8 mouse cellular contexts compared by ENCODE assay signal in the genomic region with DNA sequence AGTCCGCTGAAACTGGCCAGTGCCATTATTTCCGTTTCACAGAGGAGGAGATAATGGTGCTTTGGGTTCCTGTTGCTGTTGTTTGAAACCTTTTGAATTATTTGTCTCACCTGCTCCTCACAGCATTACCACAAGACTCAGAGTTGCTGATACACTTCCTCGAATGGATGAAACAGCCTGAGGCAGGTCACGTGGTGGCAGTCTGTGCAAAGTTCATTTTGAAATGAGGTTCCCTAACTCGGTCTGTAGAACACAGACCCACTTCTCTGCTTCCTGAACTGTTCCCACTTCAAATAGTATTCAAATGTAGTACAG. TPM values are rescaled to one million over a fixed set of nuclear protein-coding genes. Genes with fewer than 3 reads are reported as not detected.
DNase-seq lines count a peak whose midpoint lies in the region; ATAC-seq lines count a peak whose summit lies in the region.

No protein-coding gene starts in this region.

- H3K27ac ChIP-seq in heart, embryonic 13.5 days (replicated peaks): peak overlapping the region; percentile 53

- ATAC-seq in heart, embryonic 13.5 days (ENCODE audit: extremely low read depth, insufficient number of reproducible peaks, low FRiP score, low TSS enrichment): no peak
- peak; percentile 47 for ATAC-seq in megakaryocyte, adult 5-6 weeks (ENCODE audit: poor library complexity, severe bottlenecking)

- H3K36me3 ChIP-seq in heart, embryonic 13.5 days: no peaks in the 10 kb centered on the region

- peaks cover 13% of the 10 kb centered on the region for H3K4me1 ChIP-seq in heart, embryonic 13.5 days

- DNase-seq in adrenal gland, postnatal 10 days: peak; percentile 38
- DNase-seq in adrenal gland, postnatal 4 days (ENCODE audit: low spot score in 2 of 2): no peak
- peak; percentile 8 for DNase-seq in adrenal gland, postnatal 25 days
- peak; percentile 84 to 85 for DNase-seq in kidney, postnatal 25 days
- DNase-seq in testis, postnatal 14 days (ENCODE audit: low spot score): peak; percentile 6
- DNase-seq in layer of hippocampus, postnatal 14 days (ENCODE audit: low spot score in 2 of 2): no peak

- peak overlapping the region; percentile 87 for H3K4me2 ChIP-seq in heart, embryonic 13.5 days

- H3K27me3 ChIP-seq in heart, embryonic 13.5 days (replicated peaks): peaks cover 9% of the 10 kb centered on the region; the same call in 1 of the 2 replicates

- H3K9ac ChIP-seq in heart, embryonic 13.5 days: peak overlapping the region; percentile 79

- WGBS in heart, embryonic 13.5 days: 16% methylated on average over 5 of the region's 5 CpGs

- peak overlapping the region; percentile 62 for H3K4me3 ChIP-seq in heart, embryonic 13.5 days

- H3K9me3 ChIP-seq in heart, embryonic 13.5 days: no peaks in the 10 kb centered on the region

RNA-seq across cellular contexts. Expression of gene Plcxd2, which starts 0.8 kb away (rescaled TPM):
- 1 to 10 TPM; 2.5 to 2.7 TPM for total RNA-seq in adrenal gland, postnatal 10 days (2021)
- 1 to 10 TPM; 1.2 to 2.2 TPM for total RNA-seq in adrenal gland, postnatal 4 days (2021)
- 0.67 and 0.81 TPM in 2 replicates for total RNA-seq in adrenal gland, postnatal 25 days (2021)
- polyA plus RNA-seq in heart, embryonic 13.5 days (2015; fragmentation: Nextera tagmentation; extraction: Ambion mirVana): 0.40 and 0.59 TPM in 2 replicates
- 1.7 and 1.9 TPM in 2 replicates for total RNA-seq in megakaryocyte, adult 5-6 weeks (2015)
- 1.5 and 2.2 TPM in 2 replicates for total RNA-seq in megakaryocyte, adult 5-6 weeks (2017)
- 10 to 100 TPM; 24.3 to 25.9 TPM for total RNA-seq in layer of hippocampus, postnatal 14 days (2021)

RNA-seq across cellular contexts. Expression of gene Phldb2, which starts 57.5 kb away (rescaled TPM):
- total RNA-seq in adrenal gland, postnatal 10 days (2021): 10 to 100 TPM; 34.3 to 46.2 TPM
- 10 to 100 TPM; 77.3 to 90.7 TPM for total RNA-seq in adrenal gland, postnatal 4 days (2021)
- total RNA-seq in adrenal gland, postnatal 25 days (2021): 52.2 and 68.2 TPM in 2 replicates
- 37.2 and 38.3 TPM in 2 replicates for polyA plus RNA-seq in heart, embryonic 13.5 days (2015; fragmentation: Nextera tagmentation; extraction: Ambion mirVana)
- 0.04 and 0.27 TPM in 2 replicates for total RNA-seq in megakaryocyte, adult 5-6 weeks (2015)
- 0.59 and 1.5 TPM in 2 replicates for total RNA-seq in megakaryocyte, adult 5-6 weeks (2017)
- total RNA-seq in layer of hippocampus, postnatal 14 days (2021): 1 to 10 TPM; 6.2 to 7.8 TPM

Comparison
In these comparisons a context has a peak if more than half of its experiments do, and no peak if none do; other contexts are left out.
1. DNase-seq: peak in adrenal gland, postnatal 10 days (single experiment), adrenal gland, postnatal 25 days (single experiment), kidney, postnatal 25 days (2 of 2) and testis, postnatal 14 days (single experiment); none in adrenal gland, postnatal 4 days (0 of 2) and layer of hippocampus, postnatal 14 days (0 of 2).
2. RNA of gene Plcxd2, which starts 0.8 kb away (total RNA-seq): 24.3 to 25.9 TPM in layer of hippocampus, postnatal 14 days; 2.5 to 2.7 TPM in adrenal gland, postnatal 10 days, 1.2 to 2.2 TPM in adrenal gland, postnatal 4 days, 1.5 to 2.2 TPM in megakaryocyte, adult 5-6 weeks and 0.67 to 0.81 TPM in adrenal gland, postnatal 25 days; every median in the first group is over 4 times any median in the second.